Mouse (Mus musculus): ENCODE results near the gene Rnasel. TPM values are rescaled to one million over a fixed set of nuclear protein-coding genes. Genes with fewer than 3 reads are reported as not detected.

Gene Rnasel
- 11.8 and 12.3 TPM in 2 replicates for polyA plus RNA-seq (2012; rRNA removed)

DNA sequence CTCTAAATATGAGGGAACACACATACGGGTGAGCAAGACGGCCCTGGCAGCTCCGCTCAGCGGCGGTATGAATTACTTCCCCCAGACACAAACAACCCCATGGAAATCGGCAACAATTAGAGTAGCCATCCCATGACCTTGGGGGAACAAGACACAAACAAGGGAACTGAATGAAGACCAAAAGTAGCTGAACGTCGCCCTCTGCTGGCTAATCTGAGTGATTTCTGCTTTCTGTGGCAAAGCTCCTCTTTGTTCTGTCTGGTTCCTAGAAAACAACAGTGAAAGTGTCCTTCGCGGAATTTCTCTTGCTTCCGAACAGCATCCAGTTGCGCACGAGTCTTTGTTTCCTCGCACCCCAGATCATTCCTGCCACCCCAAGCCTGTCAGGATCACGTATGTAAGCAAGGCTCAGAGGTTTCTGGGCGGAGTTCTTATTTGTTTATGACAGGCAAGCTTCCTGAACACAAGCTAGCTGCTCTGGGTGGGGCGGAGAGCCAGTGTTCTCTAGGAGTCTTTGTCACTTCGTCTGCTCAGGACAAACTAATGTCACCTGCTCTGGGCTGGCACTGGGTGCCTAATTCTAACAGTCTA lies at the start of gene Rnasel:
Gene Rnasel (plus strand): TSS at position 216 of the 591 bp plus-strand sequence.
- TF ChIP-seq CTCF (IDR thresholded peaks at IDR 0.05; ENCODE audit: borderline replicate concordance, control insufficient read depth, extremely low read depth, insufficient read depth, low read length, poor library complexity) (peak; percentile 43; the same call in 1 of the 2 replicates), POLR2A (IDR thresholded peaks at IDR 0.05; ENCODE audit: control insufficient read depth, extremely low read depth, insufficient read depth, low read length, poor library complexity) (no peak)
- H3K4me1 ChIP-seq (replicated peaks; ENCODE audit: control insufficient read depth, insufficient read depth, low read length): peaks cover 35% of the 10 kb centered on the region
- peak within 1 kb of the TSS; percentile 59 for H3K4me3 ChIP-seq (ENCODE audit: control insufficient read depth, insufficient read depth, low read length)
- DNase-seq: peak; percentile 72
- no peaks in the 10 kb centered on the region for H3K27me3 ChIP-seq (ENCODE audit: control insufficient read depth, insufficient read depth, low read length)
- peak within 1 kb of the TSS; percentile 45; the same call in 1 of the 2 replicates for H3K27ac ChIP-seq (ENCODE audit: control insufficient read depth, insufficient read depth, low read length)
- H3K36me3 ChIP-seq (ENCODE audit: control insufficient read depth, insufficient read depth, low read length): no peaks in the 10 kb centered on the region
- under 1% methylated on average over 18 of the region's 18 CpGs for WGBS

DNA sequence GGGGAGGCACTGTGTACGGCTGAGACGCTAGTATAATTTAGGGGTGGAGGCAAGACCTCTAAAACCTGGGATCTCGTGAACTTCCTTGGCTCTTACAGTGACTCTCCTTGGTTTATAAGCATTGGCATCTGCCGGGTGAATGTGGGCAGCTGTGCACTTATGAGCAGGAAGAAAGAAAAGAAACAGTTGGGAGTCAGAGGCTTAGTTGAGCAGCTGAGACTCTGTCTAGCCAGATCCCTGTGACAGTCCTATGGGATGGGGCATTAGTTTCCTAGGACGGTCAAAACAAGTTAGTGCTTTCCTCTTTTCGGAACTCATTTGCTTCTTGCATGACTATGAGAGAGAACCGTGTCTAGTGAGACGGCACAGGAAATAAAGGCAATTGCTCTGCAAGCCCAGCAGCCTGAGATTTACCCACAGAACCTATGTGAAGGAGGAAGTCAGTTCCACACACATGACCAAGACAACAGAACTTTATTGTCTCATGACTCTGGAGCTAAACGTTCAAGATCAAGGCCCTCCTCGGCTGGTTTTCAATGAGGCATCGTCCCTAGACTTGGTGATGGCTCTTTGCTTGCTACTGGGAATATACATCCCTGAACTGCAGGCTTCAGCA lies 48.7 kb upstream of the Rnasel start:
- H3K27ac ChIP-seq (ENCODE audit: control insufficient read depth, insufficient read depth, low read length): no peak overlapping the region
- H3K4me1 ChIP-seq (replicated peaks; ENCODE audit: control insufficient read depth, insufficient read depth, low read length): peaks cover 8% of the 10 kb centered on the region; the same call in 1 of the 2 replicates
- H3K27me3 ChIP-seq (ENCODE audit: control insufficient read depth, insufficient read depth, low read length): no peaks in the 10 kb centered on the region
- no peaks in the 10 kb centered on the region for H3K36me3 ChIP-seq (ENCODE audit: control insufficient read depth, insufficient read depth, low read length)
- WGBS: 34% methylated on average over 11 of the region's 11 CpGs
- DNase-seq: peak; percentile 34
- TF ChIP-seq POLR2A (IDR thresholded peaks at IDR 0.05; ENCODE audit: control insufficient read depth, extremely low read depth, insufficient read depth, low read length, poor library complexity): no peak
- TF ChIP-seq CTCF (IDR thresholded peaks at IDR 0.05; ENCODE audit: borderline replicate concordance, control insufficient read depth, extremely low read depth, insufficient read depth, low read length, poor library complexity): no peak
- H3K4me3 ChIP-seq (ENCODE audit: control insufficient read depth, insufficient read depth, low read length): no peak overlapping the region

DNA sequence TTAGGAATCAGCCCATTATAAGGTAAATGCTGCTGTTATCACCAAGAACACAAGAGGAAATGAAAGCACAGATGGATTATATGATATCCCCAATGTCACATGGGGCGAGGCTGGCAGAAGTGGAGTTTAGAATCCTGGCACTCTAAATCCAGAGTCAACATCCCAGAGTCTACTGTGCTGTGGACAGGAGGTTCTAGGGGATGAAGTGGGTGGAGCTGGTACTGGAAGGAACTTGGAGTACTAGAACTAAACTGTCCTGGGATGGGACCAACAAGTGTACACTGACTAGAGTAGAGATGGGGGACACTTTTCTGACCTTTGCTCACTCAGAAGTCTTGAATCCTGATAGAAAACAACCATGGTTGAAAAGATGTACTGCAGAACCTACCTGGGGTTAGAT lies 47.8 kb upstream of the Rnasel start:
- Histone ChIP-seq H3K27ac (ENCODE audit: control insufficient read depth, insufficient read depth, low read length) (no peak overlapping the region), H3K4me3 (ENCODE audit: control insufficient read depth, insufficient read depth, low read length) (no peak overlapping the region), H3K4me1 (replicated peaks; ENCODE audit: control insufficient read depth, insufficient read depth, low read length) (peaks cover 8% of the 10 kb centered on the region; the same call in 1 of the 2 replicates), H3K27me3 (ENCODE audit: control insufficient read depth, insufficient read depth, low read length) (no peaks in the 10 kb centered on the region), H3K36me3 (ENCODE audit: control insufficient read depth, insufficient read depth, low read length) (no peaks in the 10 kb centered on the region)
- 94% methylated on average over 1 of the region's 1 CpGs for WGBS
- TF ChIP-seq POLR2A (IDR thresholded peaks at IDR 0.05; ENCODE audit: control insufficient read depth, extremely low read depth, insufficient read depth, low read length, poor library complexity): no peak
- TF ChIP-seq CTCF (IDR thresholded peaks at IDR 0.05; ENCODE audit: borderline replicate concordance, control insufficient read depth, extremely low read depth, insufficient read depth, low read length, poor library complexity): no peak
- DNase-seq: no peak

DNA sequence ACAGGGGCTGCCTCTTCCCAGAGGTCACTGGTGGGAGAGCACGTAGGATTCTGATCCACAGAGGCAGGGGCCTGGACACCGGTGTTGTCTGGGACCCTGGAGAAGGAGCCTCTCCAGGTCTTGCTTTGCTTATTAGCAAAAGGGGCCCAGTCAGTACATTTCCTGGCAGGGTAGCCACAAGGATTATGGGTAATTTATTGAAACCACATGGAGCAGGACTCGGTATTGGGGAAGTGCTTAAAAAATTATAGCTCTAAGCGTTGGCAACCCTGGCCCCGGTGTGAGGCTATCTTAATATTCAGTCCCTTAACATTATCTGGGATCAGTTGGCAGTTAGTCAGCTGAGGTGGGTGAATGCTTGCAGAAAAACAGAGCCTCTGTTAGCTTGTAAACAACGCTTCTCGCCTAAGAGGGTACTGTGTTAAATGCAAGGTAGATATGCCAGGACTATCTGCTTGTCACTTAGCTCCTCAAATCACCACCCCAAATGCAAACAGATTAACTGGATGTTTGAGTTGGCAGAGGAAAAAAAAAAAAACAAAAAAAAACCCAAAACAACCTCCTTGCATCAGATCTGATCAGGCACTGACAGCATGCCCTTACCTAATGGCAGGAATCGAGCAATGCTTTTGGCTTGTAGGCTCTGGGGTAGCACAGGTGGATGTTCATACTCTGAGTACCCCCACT lies 46.9 kb upstream of the Rnasel start:
- Histone ChIP-seq H3K4me3 (ENCODE audit: control insufficient read depth, insufficient read depth, low read length) (no peak overlapping the region), H3K36me3 (ENCODE audit: control insufficient read depth, insufficient read depth, low read length) (no peaks in the 10 kb centered on the region), H3K4me1 (replicated peaks; ENCODE audit: control insufficient read depth, insufficient read depth, low read length) (peaks cover 8% of the 10 kb centered on the region; the same call in 1 of the 2 replicates), H3K27me3 (ENCODE audit: control insufficient read depth, insufficient read depth, low read length) (no peaks in the 10 kb centered on the region), H3K27ac (ENCODE audit: control insufficient read depth, insufficient read depth, low read length) (no peak overlapping the region)
- TF ChIP-seq POLR2A (IDR thresholded peaks at IDR 0.05; ENCODE audit: control insufficient read depth, extremely low read depth, insufficient read depth, low read length, poor library complexity): no peak
- TF ChIP-seq CTCF (IDR thresholded peaks at IDR 0.05; ENCODE audit: borderline replicate concordance, control insufficient read depth, extremely low read depth, insufficient read depth, low read length, poor library complexity): no peak
- WGBS: 85% methylated on average over 8 of the region's 8 CpGs
- no peak for DNase-seq

DNA sequence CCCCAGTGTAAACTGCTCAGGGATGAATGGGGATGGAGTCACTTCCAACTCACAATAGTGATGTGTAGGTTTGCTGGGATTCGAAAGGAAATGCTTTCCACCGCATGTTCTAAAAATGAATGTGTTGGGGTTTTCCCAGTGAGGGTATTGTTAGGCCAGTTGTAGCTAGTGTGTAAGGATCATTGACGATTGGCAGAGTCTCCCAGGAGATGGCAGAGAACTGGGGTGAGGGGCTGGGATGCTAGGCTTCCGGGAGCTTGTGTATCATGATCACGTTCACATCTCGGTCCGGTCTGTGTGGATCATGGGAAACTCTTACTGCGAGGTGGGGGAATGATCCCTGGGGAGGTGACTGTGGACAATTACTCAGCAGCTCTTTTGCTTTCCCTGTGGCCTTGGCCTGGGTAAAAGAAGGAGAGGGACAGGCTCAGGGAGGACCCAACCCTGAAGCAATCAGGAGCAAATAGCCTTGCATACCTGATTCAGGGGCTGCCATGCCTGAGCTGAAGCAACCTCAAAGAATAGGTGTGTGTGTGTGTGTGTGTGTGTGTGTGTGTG lies 46.3 kb upstream of the Rnasel start:
- 91% methylated on average over 8 of the region's 8 CpGs for WGBS
- no peak for DNase-seq
- no peaks in the 10 kb centered on the region for H3K36me3 ChIP-seq (ENCODE audit: control insufficient read depth, insufficient read depth, low read length)
- TF ChIP-seq POLR2A (IDR thresholded peaks at IDR 0.05; ENCODE audit: control insufficient read depth, extremely low read depth, insufficient read depth, low read length, poor library complexity) (no peak), CTCF (IDR thresholded peaks at IDR 0.05; ENCODE audit: borderline replicate concordance, control insufficient read depth, extremely low read depth, insufficient read depth, low read length, poor library complexity) (no peak)
- no peak overlapping the region for H3K27ac ChIP-seq (ENCODE audit: control insufficient read depth, insufficient read depth, low read length)
- H3K27me3 ChIP-seq (ENCODE audit: control insufficient read depth, insufficient read depth, low read length): no peaks in the 10 kb centered on the region
- no peak overlapping the region for H3K4me3 ChIP-seq (ENCODE audit: control insufficient read depth, insufficient read depth, low read length)
- peaks cover 8% of the 10 kb centered on the region; the same call in 1 of the 2 replicates for H3K4me1 ChIP-seq (replicated peaks; ENCODE audit: control insufficient read depth, insufficient read depth, low read length)

DNA sequence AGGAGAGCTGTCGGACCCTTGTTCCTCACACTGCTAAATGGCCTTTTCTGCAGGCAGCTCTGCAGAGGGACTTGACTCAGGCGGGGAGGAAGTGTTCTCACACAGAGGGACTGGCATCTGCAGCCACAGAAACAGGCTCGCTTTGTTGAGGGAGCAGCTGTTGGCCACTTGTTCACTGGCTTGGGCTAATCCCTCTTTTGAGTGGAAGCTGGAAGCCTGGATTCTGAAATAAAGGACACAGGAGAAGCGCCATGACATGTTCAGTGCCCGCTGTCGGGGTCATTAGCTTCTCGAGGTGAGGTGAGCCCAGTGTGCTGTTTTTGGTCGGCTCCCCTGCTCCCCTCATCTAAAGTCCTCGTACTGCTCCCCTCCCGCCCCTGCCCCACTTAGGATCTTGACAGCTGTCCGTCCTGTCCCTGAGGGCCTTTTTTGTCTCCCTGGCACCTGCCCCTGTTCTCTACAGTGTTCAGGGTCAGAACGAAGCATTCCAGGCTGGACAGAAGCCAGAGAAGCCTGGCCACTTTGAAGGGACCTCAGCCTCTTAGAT lies 45.7 kb upstream of the Rnasel start:
- DNase-seq: no peak
- Histone ChIP-seq H3K27ac (ENCODE audit: control insufficient read depth, insufficient read depth, low read length) (no peak overlapping the region), H3K4me1 (replicated peaks; ENCODE audit: control insufficient read depth, insufficient read depth, low read length) (peaks cover 8% of the 10 kb centered on the region; the same call in 1 of the 2 replicates), H3K27me3 (ENCODE audit: control insufficient read depth, insufficient read depth, low read length) (no peaks in the 10 kb centered on the region), H3K36me3 (ENCODE audit: control insufficient read depth, insufficient read depth, low read length) (no peaks in the 10 kb centered on the region), H3K4me3 (ENCODE audit: control insufficient read depth, insufficient read depth, low read length) (no peak overlapping the region)
- TF ChIP-seq CTCF (IDR thresholded peaks at IDR 0.05; ENCODE audit: borderline replicate concordance, control insufficient read depth, extremely low read depth, insufficient read depth, low read length, poor library complexity) (no peak), POLR2A (IDR thresholded peaks at IDR 0.05; ENCODE audit: control insufficient read depth, extremely low read depth, insufficient read depth, low read length, poor library complexity) (no peak)
- WGBS: 54% methylated on average over 12 of the region's 12 CpGs
